Mouse (Mus musculus): ENCODE data around the gene Creb3. TPM values are rescaled to one million over a fixed set of nuclear protein-coding genes. Genes with fewer than 3 reads are reported as not detected.

Creb3 gene
- polyA plus RNA-seq, 1 experiment from 2014 or later = 53.3 TPM

GRCm38 (mm10) chr4:43559519-43560242 lies 2.5 kb upstream of the Creb3 start:
- Histone ChIP-seq H3K27ac (peak overlapping the region; percentile 17), H3K27me3 (ENCODE audit: insufficient read depth, poor library complexity, severe bottlenecking) (no peaks in the 10 kb centered on the region), H3K4me1 (replicated peaks) (peaks cover 60% of the 10 kb centered on the region), H3K4me3 (peak overlapping the region; percentile 87), H3K9me3 (no peaks in the 10 kb centered on the region), H3K36me3 (peaks cover 41% of the 10 kb centered on the region)
- 80% methylated on average over 13 of the region's 13 CpGs for WGBS
- no peak for DNase-seq (ENCODE audit: low spot score)

GRCm38 (mm10) chr4:43560243-43560611 lies 1.9 kb upstream of the Creb3 start:
- H3K9me3 ChIP-seq = no peaks in the 10 kb centered on the region
- 38% methylated on average over 6 of the region's 6 CpGs for WGBS
- H3K36me3 ChIP-seq = peaks cover 41% of the 10 kb centered on the region
- peaks cover 60% of the 10 kb centered on the region for H3K4me1 ChIP-seq (replicated peaks)
- no peak overlapping the region; the same call in 1 of the 2 replicates for H3K27ac ChIP-seq
- H3K4me3 ChIP-seq = peak overlapping the region; percentile 87
- no peak for DNase-seq (ENCODE audit: low spot score)
- H3K27me3 ChIP-seq (ENCODE audit: insufficient read depth, poor library complexity, severe bottlenecking) = no peaks in the 10 kb centered on the region

GRCm38 (mm10) chr4:43560976-43561375 lies 1.2 kb upstream of the Creb3 start:
- Histone ChIP-seq H3K36me3 (peaks cover 41% of the 10 kb centered on the region), H3K4me1 (replicated peaks) (peaks cover 60% of the 10 kb centered on the region), H3K27ac (peak overlapping the region; percentile 96), H3K4me3 (peak overlapping the region; percentile 87), H3K9me3 (no peaks in the 10 kb centered on the region), H3K27me3 (ENCODE audit: insufficient read depth, poor library complexity, severe bottlenecking) (no peaks in the 10 kb centered on the region)
- 48% methylated on average over 2 of the region's 2 CpGs for WGBS
- DNase-seq (ENCODE audit: low spot score) = no peak

- H3K27ac ChIP-seq = peak overlapping the region; percentile 96
- H3K4me3 ChIP-seq = peak overlapping the region; percentile 87
- no peaks in the 10 kb centered on the region for H3K27me3 ChIP-seq (ENCODE audit: insufficient read depth, poor library complexity, severe bottlenecking)
- H3K4me1 ChIP-seq (replicated peaks) = peaks cover 60% of the 10 kb centered on the region
- 5% methylated on average over 16 of the region's 16 CpGs for WGBS
- H3K9me3 ChIP-seq = no peaks in the 10 kb centered on the region
- DNase-seq (ENCODE audit: low spot score) = no peak
- peaks cover 41% of the 10 kb centered on the region for H3K36me3 ChIP-seq
Observed at GRCm38 (mm10) chr4:43561436-43561996, 616 bp upstream of the Creb3 start.

GRCm38 (mm10) chr4:43562769-43563600 lies 853 bp downstream of the Creb3 start:
- WGBS = 8% methylated on average over 22 of the region's 22 CpGs
- H3K36me3 ChIP-seq = peaks cover 47% of the 10 kb centered on the region

GRCm38 (mm10) chr4:43563601-43563875 lies 1.4 kb downstream of the Creb3 start:
- Histone ChIP-seq H3K36me3 (peaks cover 53% of the 10 kb centered on the region), H3K27me3 (ENCODE audit: insufficient read depth, poor library complexity, severe bottlenecking) (no peaks in the 10 kb centered on the region), H3K9me3 (no peaks in the 10 kb centered on the region), H3K4me3 (peak overlapping the region; percentile 87), H3K27ac (0 out of 2 replicates have a peak overlapping the region, but pooled peaks have one; percentile 40), H3K4me1 (replicated peaks) (peaks cover 41% of the 10 kb centered on the region)
- DNase-seq (ENCODE audit: low spot score) = no peak
- WGBS = 88% methylated on average over 4 of the region's 4 CpGs

More at GRCm38 (mm10) chr4:43562769-43563600, 853 bp downstream of the Creb3 start:
- peak overlapping the region; percentile 87 for H3K4me3 ChIP-seq
- H3K27me3 ChIP-seq (ENCODE audit: insufficient read depth, poor library complexity, severe bottlenecking) = no peaks in the 10 kb centered on the region
- no peak for DNase-seq (ENCODE audit: low spot score)
- H3K4me1 ChIP-seq (replicated peaks) = peaks cover 47% of the 10 kb centered on the region
- no peaks in the 10 kb centered on the region for H3K9me3 ChIP-seq
- H3K27ac ChIP-seq = peak overlapping the region; percentile 96

- no peaks in the 10 kb centered on the region for H3K9me3 ChIP-seq
- WGBS = 74% methylated on average over 2 of the region's 2 CpGs
- H3K36me3 ChIP-seq = peaks cover 55% of the 10 kb centered on the region
- no peak overlapping the region for H3K4me3 ChIP-seq
- no peak for DNase-seq (ENCODE audit: low spot score)
- no peaks in the 10 kb centered on the region for H3K27me3 ChIP-seq (ENCODE audit: insufficient read depth, poor library complexity, severe bottlenecking)
- peaks cover 34% of the 10 kb centered on the region for H3K4me1 ChIP-seq (replicated peaks)
- H3K27ac ChIP-seq = no peak overlapping the region
Observed at GRCm38 (mm10) chr4:43564231-43564630, 2.1 kb downstream of the Creb3 start.

- WGBS = 95% methylated on average over 9 of the region's 9 CpGs
- Histone ChIP-seq H3K27ac (no peak overlapping the region), H3K36me3 (peaks cover 81% of the 10 kb centered on the region), H3K9me3 (no peaks in the 10 kb centered on the region), H3K4me3 (no peak overlapping the region), H3K4me1 (replicated peaks) (peaks cover 11% of the 10 kb centered on the region), H3K27me3 (ENCODE audit: insufficient read depth, poor library complexity, severe bottlenecking) (no peaks in the 10 kb centered on the region)
- DNase-seq (ENCODE audit: low spot score) = no peak
Observed at GRCm38 (mm10) chr4:43567140-43567539, 5.0 kb downstream of the Creb3 start.

- WGBS = 90% methylated on average over 6 of the region's 6 CpGs
- H3K4me3 ChIP-seq = no peak overlapping the region
- no peak overlapping the region for H3K27ac ChIP-seq
- H3K36me3 ChIP-seq = peaks cover 82% of the 10 kb centered on the region
- DNase-seq (ENCODE audit: low spot score) = no peak
- no peaks in the 10 kb centered on the region for H3K9me3 ChIP-seq
- no peaks in the 10 kb centered on the region for H3K27me3 ChIP-seq (ENCODE audit: insufficient read depth, poor library complexity, severe bottlenecking)
- peaks cover 18% of the 10 kb centered on the region for H3K4me1 ChIP-seq (replicated peaks)
Observed at GRCm38 (mm10) chr4:43571395-43572045, 9.4 kb downstream of the Creb3 start.

- Histone ChIP-seq H3K4me3 (no peak overlapping the region), H3K27ac (no peak overlapping the region), H3K36me3 (peaks cover 66% of the 10 kb centered on the region), H3K4me1 (replicated peaks) (peaks cover 36% of the 10 kb centered on the region), H3K9me3 (no peaks in the 10 kb centered on the region), H3K27me3 (ENCODE audit: insufficient read depth, poor library complexity, severe bottlenecking) (no peaks in the 10 kb centered on the region)
- WGBS = 95% methylated on average over 4 of the region's 4 CpGs
- no peak for DNase-seq (ENCODE audit: low spot score)
Observed at GRCm38 (mm10) chr4:43573561-43573960, 11.4 kb downstream of the Creb3 start.

GRCm38 (mm10) chr4:43575356-43575755 lies 13.2 kb downstream of the Creb3 start:
- no peak overlapping the region for H3K27ac ChIP-seq
- peaks cover 46% of the 10 kb centered on the region for H3K4me1 ChIP-seq (replicated peaks)
- H3K9me3 ChIP-seq = no peaks in the 10 kb centered on the region
- H3K36me3 ChIP-seq = peaks cover 52% of the 10 kb centered on the region
- H3K4me3 ChIP-seq = peak overlapping the region; percentile 22
- WGBS = 73% methylated on average over 2 of the region's 2 CpGs
- DNase-seq (ENCODE audit: low spot score) = no peak
- H3K27me3 ChIP-seq (ENCODE audit: insufficient read depth, poor library complexity, severe bottlenecking) = no peaks in the 10 kb centered on the region

- Histone ChIP-seq H3K27me3 (ENCODE audit: insufficient read depth, poor library complexity, severe bottlenecking) (no peaks in the 10 kb centered on the region), H3K27ac (no peak overlapping the region), H3K9me3 (no peaks in the 10 kb centered on the region), H3K36me3 (peaks cover 52% of the 10 kb centered on the region), H3K4me1 (replicated peaks) (peaks cover 46% of the 10 kb centered on the region), H3K4me3 (peak overlapping the region; percentile 93)
- no peak for DNase-seq (ENCODE audit: low spot score)
- 57% methylated on average over 8 of the region's 8 CpGs for WGBS
Observed at GRCm38 (mm10) chr4:43577237-43577881, 15.2 kb downstream of the Creb3 start.
